Mouse (Mus musculus): ENCODE data around the gene Abr. TPM values are rescaled to one million over a fixed set of nuclear protein-coding genes. Genes with fewer than 3 reads are reported as not detected.
A peak's percentile ranks its signal among the peaks of the same experiment; 100 is the strongest.

Gene Abr
- polyA plus RNA-seq, 2 experiments: 39.7 to 67.5 TPM

DNA sequence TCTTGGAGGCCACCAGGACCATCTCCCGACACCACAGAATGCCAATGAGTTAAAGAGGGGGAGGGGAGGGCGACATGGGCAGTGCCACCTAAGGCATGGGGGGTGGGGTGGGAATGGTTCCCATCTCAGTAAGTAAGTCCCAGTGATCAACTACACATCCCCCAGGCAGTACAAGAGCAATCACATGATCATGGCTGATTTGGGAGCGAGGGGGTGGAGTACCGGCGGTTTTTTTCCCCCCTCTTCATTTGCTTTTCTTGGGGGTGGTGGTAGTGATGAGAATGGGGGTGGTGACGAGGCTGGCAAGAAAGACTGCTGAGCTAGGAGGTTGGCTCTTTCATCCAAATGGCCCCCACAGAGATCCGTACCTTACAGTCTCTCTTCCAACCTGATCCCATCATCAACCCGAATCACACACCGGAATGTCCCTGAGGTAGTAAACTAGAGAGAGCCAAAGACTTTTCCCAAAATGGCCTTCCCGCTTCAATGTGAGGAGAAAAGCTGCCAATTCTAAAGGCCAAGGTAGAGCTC is 51.8 kb downstream of the Abr start:
- Histone ChIP-seq H3K27ac (replicated peaks; ENCODE audit: low read depth, low read length) (no peak overlapping the region), H3K9ac (ENCODE audit: low read depth, low read length, severe bottlenecking) (peak overlapping the region; percentile 71), H3K9me3 (ENCODE audit: control insufficient read depth, low read length) (no peaks in the 10 kb centered on the region), H3K4me3 (replicated peaks; ENCODE audit: low read length) (peak overlapping the region; percentile 64), H3K27me3 (ENCODE audit: control insufficient read depth, insufficient read depth, low read length) (no peaks in the 10 kb centered on the region), H3K4me1 (ENCODE audit: control insufficient read depth, insufficient read depth, low read length) (peaks cover 23% of the 10 kb centered on the region), H3K4me2 (replicated peaks; ENCODE audit: low read depth, low read length, severe bottlenecking) (peak overlapping the region; percentile 97), H3K36me3 (ENCODE audit: control insufficient read depth, insufficient read depth, low read length) (no peaks in the 10 kb centered on the region)
- ATAC-seq (ENCODE audit: low FRiP score, low read depth): no peak
- WGBS: 13% methylated on average over 10 of the region's 10 CpGs
- no peak for DNase-seq (ENCODE audit: low spot score)
- no peak for TF ChIP-seq POLR2A (IDR thresholded peaks at IDR 0.05; ENCODE audit: borderline replicate concordance, extremely low read depth, insufficient read depth, insufficient read length)

DNA sequence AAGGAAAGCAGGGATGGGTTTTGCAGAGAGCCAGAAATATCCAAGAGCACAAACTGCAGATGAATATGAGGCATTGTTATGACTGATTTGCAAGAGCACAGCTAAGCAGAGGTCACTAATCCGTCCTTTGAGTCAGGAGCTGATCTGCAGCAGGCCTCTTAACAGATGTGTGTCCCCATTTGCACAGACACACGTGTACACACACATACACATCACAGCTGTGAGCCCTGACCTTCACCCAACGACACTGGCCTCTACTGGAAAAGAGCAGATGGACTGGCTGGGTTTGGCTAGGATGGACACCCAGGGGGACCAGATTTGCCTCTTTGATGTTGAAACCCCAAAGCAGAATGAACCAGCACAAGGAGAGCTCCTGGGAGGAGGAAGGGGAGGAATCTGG is 52.7 kb downstream of the Abr start:
- no peak overlapping the region for H3K9ac ChIP-seq (ENCODE audit: low read depth, low read length, severe bottlenecking)
- no peaks in the 10 kb centered on the region for H3K9me3 ChIP-seq (ENCODE audit: control insufficient read depth, low read length)
- TF ChIP-seq POLR2A (IDR thresholded peaks at IDR 0.05; ENCODE audit: borderline replicate concordance, extremely low read depth, insufficient read depth, insufficient read length): no peak
- no peak overlapping the region for H3K4me2 ChIP-seq (replicated peaks; ENCODE audit: low read depth, low read length, severe bottlenecking)
- 30% methylated on average over 3 of the region's 3 CpGs for WGBS
- no peak for ATAC-seq (ENCODE audit: low FRiP score, low read depth)
- peaks cover 23% of the 10 kb centered on the region for H3K4me1 ChIP-seq (ENCODE audit: control insufficient read depth, insufficient read depth, low read length)
- H3K4me3 ChIP-seq (replicated peaks; ENCODE audit: low read length): no peak overlapping the region
- no peaks in the 10 kb centered on the region for H3K27me3 ChIP-seq (ENCODE audit: control insufficient read depth, insufficient read depth, low read length)
- no peak overlapping the region for H3K27ac ChIP-seq (replicated peaks; ENCODE audit: low read depth, low read length)
- H3K36me3 ChIP-seq (ENCODE audit: control insufficient read depth, insufficient read depth, low read length): no peaks in the 10 kb centered on the region
- DNase-seq (ENCODE audit: low spot score): no peak

GRCm38 (mm10) chr11:76566081-76566480 is 56.0 kb downstream of the Abr start:
- ATAC-seq (ENCODE audit: low FRiP score, low read depth): peak; percentile 66; the same call in 1 of the 2 replicates
- no peaks in the 10 kb centered on the region for H3K36me3 ChIP-seq (ENCODE audit: control insufficient read depth, insufficient read depth, low read length)
- peak; percentile 72 for DNase-seq (ENCODE audit: low spot score)
- H3K27me3 ChIP-seq (ENCODE audit: control insufficient read depth, insufficient read depth, low read length): no peaks in the 10 kb centered on the region
- no peak for TF ChIP-seq POLR2A (IDR thresholded peaks at IDR 0.05; ENCODE audit: borderline replicate concordance, extremely low read depth, insufficient read depth, insufficient read length)
- H3K4me2 ChIP-seq (replicated peaks; ENCODE audit: low read depth, low read length, severe bottlenecking): no peak overlapping the region
- peaks cover 22% of the 10 kb centered on the region; the same call in 1 of the 2 replicates for H3K4me1 ChIP-seq (ENCODE audit: control insufficient read depth, insufficient read depth, low read length)
- no peak overlapping the region for H3K4me3 ChIP-seq (replicated peaks; ENCODE audit: low read length)
- H3K27ac ChIP-seq (replicated peaks; ENCODE audit: low read depth, low read length): no peak overlapping the region
- H3K9me3 ChIP-seq (ENCODE audit: control insufficient read depth, low read length): no peaks in the 10 kb centered on the region
- H3K9ac ChIP-seq (ENCODE audit: low read depth, low read length, severe bottlenecking): no peak overlapping the region
- 20% methylated on average over 3 of the region's 3 CpGs for WGBS

DNA sequence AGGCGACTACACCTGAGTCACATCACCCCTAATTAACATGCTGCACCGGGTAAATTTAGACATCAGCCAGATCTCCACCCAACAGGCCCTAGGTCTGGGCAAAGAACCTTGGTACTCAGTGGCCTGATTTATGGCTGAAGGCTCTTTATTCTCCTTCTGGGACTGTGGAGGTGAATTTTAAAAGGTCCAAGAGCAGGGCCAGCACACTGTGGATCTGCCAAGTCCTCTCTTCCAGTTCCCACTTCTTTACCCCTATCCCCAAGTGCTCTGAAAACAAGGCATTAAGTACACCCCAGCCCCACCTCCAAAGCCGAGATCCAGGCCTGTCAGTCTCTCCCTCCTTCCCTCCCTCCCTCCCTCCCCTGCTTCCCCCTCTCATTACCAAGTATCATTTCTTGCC is 59.5 kb downstream of the Abr start:
- Histone ChIP-seq H3K4me2 (replicated peaks; ENCODE audit: low read depth, low read length, severe bottlenecking) (no peak overlapping the region), H3K9ac (ENCODE audit: low read depth, low read length, severe bottlenecking) (no peak overlapping the region), H3K36me3 (ENCODE audit: control insufficient read depth, insufficient read depth, low read length) (no peaks in the 10 kb centered on the region), H3K4me1 (ENCODE audit: control insufficient read depth, insufficient read depth, low read length) (peaks cover 15% of the 10 kb centered on the region; the same call in 1 of the 2 replicates), H3K27ac (replicated peaks; ENCODE audit: low read depth, low read length) (no peak overlapping the region), H3K27me3 (ENCODE audit: control insufficient read depth, insufficient read depth, low read length) (no peaks in the 10 kb centered on the region), H3K4me3 (replicated peaks; ENCODE audit: low read length) (no peak overlapping the region), H3K9me3 (ENCODE audit: control insufficient read depth, low read length) (no peaks in the 10 kb centered on the region)
- ATAC-seq (ENCODE audit: low FRiP score, low read depth) (no peak), DNase-seq (ENCODE audit: low spot score) (no peak)
- 28% methylated on average over 3 of the region's 3 CpGs for WGBS
- no peak for TF ChIP-seq POLR2A (IDR thresholded peaks at IDR 0.05; ENCODE audit: borderline replicate concordance, extremely low read depth, insufficient read depth, insufficient read length)

DNA sequence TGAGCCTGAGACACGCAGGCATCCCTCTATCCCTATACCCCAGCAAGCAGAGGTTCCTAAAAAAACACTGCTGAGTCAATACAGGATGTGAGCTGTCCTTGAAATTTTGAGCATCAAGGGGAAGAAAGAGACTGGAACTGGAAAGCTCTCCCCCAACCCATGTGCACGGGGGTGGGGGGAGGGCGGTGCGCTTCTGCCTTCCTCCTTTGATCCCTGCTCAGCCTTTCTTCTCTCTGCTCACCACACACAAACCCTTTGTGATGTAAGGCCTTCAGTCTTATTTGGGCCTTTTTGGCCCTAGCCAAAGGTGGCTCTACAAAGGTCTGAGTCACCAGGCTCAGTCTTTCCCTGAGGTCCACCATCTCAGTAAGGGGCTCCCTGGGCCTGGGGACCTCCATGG is 59.9 kb downstream of the Abr start:
- peaks cover 15% of the 10 kb centered on the region; the same call in 1 of the 2 replicates for H3K4me1 ChIP-seq (ENCODE audit: control insufficient read depth, insufficient read depth, low read length)
- 54% methylated on average over 4 of the region's 4 CpGs for WGBS
- H3K27me3 ChIP-seq (ENCODE audit: control insufficient read depth, insufficient read depth, low read length): no peaks in the 10 kb centered on the region
- no peaks in the 10 kb centered on the region for H3K36me3 ChIP-seq (ENCODE audit: control insufficient read depth, insufficient read depth, low read length)
- DNase-seq (ENCODE audit: low spot score) (no peak), ATAC-seq (ENCODE audit: low FRiP score, low read depth) (no peak)
- H3K27ac ChIP-seq (replicated peaks; ENCODE audit: low read depth, low read length): no peak overlapping the region
- no peak overlapping the region for H3K4me3 ChIP-seq (replicated peaks; ENCODE audit: low read length)
- no peak for TF ChIP-seq POLR2A (IDR thresholded peaks at IDR 0.05; ENCODE audit: borderline replicate concordance, extremely low read depth, insufficient read depth, insufficient read length)
- no peak overlapping the region for H3K9ac ChIP-seq (ENCODE audit: low read depth, low read length, severe bottlenecking)
- no peak overlapping the region for H3K4me2 ChIP-seq (replicated peaks; ENCODE audit: low read depth, low read length, severe bottlenecking)
- H3K9me3 ChIP-seq (ENCODE audit: control insufficient read depth, low read length): no peaks in the 10 kb centered on the region

Measured in limb, embryonic 14.5 days (tissue).